Mouse (Mus musculus) heart, embryonic 11.5 days (tissue): ENCODE data around the gene Tsc22d1. TPM values are rescaled to one million over a fixed set of nuclear protein-coding genes. Genes with fewer than 3 reads are reported as not detected.

Experiments used
- ATAC-seq: fragments of 200-750 bp; cut with Nextera tagmentation; replicated peaks from 2 replicates; pipeline ENCODE4 v1.8.0; 2017; ENCODE audit warnings: moderate library complexity; ENCODE audit not compliant: insufficient number of reproducible peaks, low FRiP score, low TSS enrichment
- H3K27ac ChIP-seq: fragments of 300-500 bp; sonication (generic); 2 replicates; pipeline ENCODE4 v1.5.1; 2014; ENCODE audit warnings: mild to moderate bottlenecking, low read depth, low read length
- H3K27me3 ChIP-seq: fragments of 300-500 bp; sonication (generic); 2 replicates; pipeline ENCODE4 v1.6.1; 2014; ENCODE audit warnings: mild to moderate bottlenecking, low read length, mixed read lengths; ENCODE audit not compliant: control insufficient read depth, insufficient read depth
- H3K36me3 ChIP-seq: fragments of 300-500 bp; sonication (generic); 2 replicates; pipeline ENCODE4 v1.6.1; 2014; ENCODE audit warnings: mild to moderate bottlenecking, low read length, moderate library complexity, mixed read lengths; ENCODE audit not compliant: control insufficient read depth, insufficient read depth
- H3K4me1 ChIP-seq: fragments of 300-500 bp; sonication (generic); 2 replicates; pipeline ENCODE4 v1.6.1; 2014; ENCODE audit warnings: low read length; ENCODE audit not compliant: control insufficient read depth, insufficient read depth
- H3K4me2 ChIP-seq: fragments of 300-500 bp; sonication (generic); 2 replicates; pipeline ENCODE4 v1.6.1; 2014; ENCODE audit warnings: mild to moderate bottlenecking, moderate library complexity
- H3K4me3 ChIP-seq: fragments of 300-500 bp; sonication (generic); 2 replicates; pipeline ENCODE4 v1.5.1; 2014; ENCODE audit warnings: low read depth, low read length
- H3K9ac ChIP-seq: fragments of 300-500 bp; sonication (generic); 2 replicates; pipeline ENCODE4 v1.6.1; 2014; ENCODE audit warnings: mild to moderate bottlenecking, low read depth, low read length, moderate library complexity
- H3K9me3 ChIP-seq: fragments of 300-500 bp; sonication (generic); replicated peaks from 2 replicates; pipeline ENCODE4 v1.6.1; 2016; ENCODE audit warnings: low read length; ENCODE audit not compliant: control insufficient read depth
- WGBS: fragments of 180-500 bp; shearing (Covaris S2); extraction: QIAGEN DNeasy Blood & Tissue Kit; methylation state at CpG from one replicate; pipeline ENCODE4 v1.1.7; 2014; ENCODE audit not compliant: insufficient replicate concordance; 5-methylcytosine and 5-hydroxymethylcytosine counted together
- polyA plus RNA-seq: library from polyadenylated mRNA; unstranded; fragments of >200 nt; fragmentation: Nextera tagmentation; extraction: Ambion mirVana; gene quantifications from 2 replicates; pipeline ENCODE4 v1.2.1, GENCODE M21; 2014

Gene Tsc22d1
- polyA plus RNA-seq, 1 experiment from 2014 or later = 444 TPM

GRCm38 (mm10) chr14:76556852-76557208 is 142.1 kb downstream of the Tsc22d1 start, which contains the start of gene Serp2:
Gene Serp2, minus strand, starts transcription at chr14:76556889.
- H3K9me3 ChIP-seq = no peaks in the 10 kb centered on the region
- no peaks in the 10 kb centered on the region for H3K27me3 ChIP-seq
- H3K4me2 ChIP-seq = peak within 1 kb of the TSS; percentile 94
- H3K9ac ChIP-seq = peak within 1 kb of the TSS; percentile 80
- H3K27ac ChIP-seq = peak within 1 kb of the TSS; percentile 66
- H3K4me3 ChIP-seq = peak within 1 kb of the TSS; percentile 71
- no peaks in the 10 kb centered on the region for H3K36me3 ChIP-seq
- ATAC-seq = no peak
- H3K4me1 ChIP-seq = peaks cover 15% of the 10 kb centered on the region
- WGBS = 10% methylated on average over 17 of the region's 17 CpGs

Other genes starting within 250 kb of the Tsc22d1 start
- gene Serp2, start 141.9 kb downstream of the Tsc22d1 start, polyA plus RNA-seq = 24.4 TPM in 2 replicates